Mouse (Mus musculus): Measurements from ENCODE around the gene Specc1l.

GRCm38 (mm10) chr10:75326553-75326952 lies 114.7 kb downstream of the Specc1l start:
- TF ChIP-seq CTCF (conservative IDR thresholded peaks at IDR 0.05; ENCODE audit: insufficient read depth, insufficient read length, low read depth, low read length) (no peak), POLR2A (IDR thresholded peaks at IDR 0.05; ENCODE audit: low read depth, low read length) (no peak)
